Mouse (Mus musculus) adrenal gland, postnatal 4 days (tissue): ENCODE data around the gene Esrra. TPM values are rescaled to one million over a fixed set of nuclear protein-coding genes. Genes with fewer than 3 reads are reported as not detected.

Source experiments
- DNase-seq, 2 experiments: peaks; one replicate each; pipeline ENCODE4 v3.0.0; 2021 to 2022; ENCODE audit warnings: low spot score in 2 of 2, mixed read lengths in 2 of 2
- long read RNA-seq, 2 experiments: library from polyadenylated mRNA; stranded (forward); transcript quantifications; one replicate each; pipeline ENCODE4 v2.0.0; 2021
- total RNA-seq, 2 experiments: library from RNA; stranded (reverse); gene quantifications; 2 replicates each; pipeline ENCODE4 v1.2.3; 2021

The Esrra gene
- 10 to 100 TPM; 47.0 to 47.9 TPM for total RNA-seq
- long read RNA-seq, experiment 1, transcript Esrra-201 (7 exons, 2,242 nt) = major isoform, 6 of 74 reads
- long read RNA-seq, experiment 1, partial matches to known transcripts = 4 of 74 reads
- long read RNA-seq, experiment 1, other reads (novel, unspliced or antisense) = 63 of 74 reads
- long read RNA-seq, experiment 2, transcript Esrra-201 (7 exons, 2,242 nt) = major isoform, 45 of 99 reads
- long read RNA-seq, experiment 2, partial matches to known transcripts = 3 of 99 reads
- long read RNA-seq, experiment 2, other reads (novel, unspliced or antisense) = 50 of 99 reads

DNA sequence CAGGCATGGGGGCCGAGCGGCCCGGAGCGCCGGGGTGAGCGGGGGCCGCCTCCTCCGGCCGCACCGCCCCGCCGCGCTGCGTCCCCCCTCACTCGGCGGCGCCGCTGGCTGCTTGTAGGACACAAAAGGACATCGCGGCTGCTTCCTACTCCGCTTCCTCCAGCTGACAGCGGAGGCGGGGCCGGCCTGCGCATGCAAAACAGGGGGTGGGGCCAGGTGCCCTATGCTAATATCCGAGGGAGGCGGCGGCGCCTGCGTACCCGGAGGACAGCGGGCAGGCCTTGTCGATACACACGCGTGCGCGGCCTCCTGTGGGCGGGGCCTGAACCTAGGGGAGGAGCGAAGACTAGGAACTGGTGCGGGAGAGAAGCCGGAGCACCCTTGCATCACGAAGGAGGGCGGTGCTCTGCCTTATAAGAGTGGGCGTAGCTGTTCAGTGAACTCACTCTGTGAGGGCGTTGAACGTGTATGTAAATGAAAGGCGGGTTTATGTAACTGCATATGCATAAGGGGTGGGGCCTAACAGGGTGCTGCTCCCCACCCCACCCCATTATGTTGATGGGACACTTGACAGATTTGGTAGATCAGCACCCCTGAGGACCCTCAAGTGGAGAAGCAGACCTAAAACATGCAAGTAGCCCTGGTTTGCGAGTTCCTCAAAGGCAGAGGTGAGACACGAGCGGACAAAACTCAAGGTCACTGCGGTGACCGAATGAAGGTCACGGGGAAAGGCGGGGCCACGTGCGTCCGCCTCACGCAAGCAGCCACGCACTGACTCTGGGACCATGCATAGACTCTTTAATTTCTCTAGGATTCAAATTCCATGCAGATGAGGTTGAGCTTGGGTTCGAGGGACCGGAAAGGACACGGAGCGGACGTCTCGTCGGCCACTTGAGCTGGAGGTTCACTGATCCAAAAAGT is at the start of gene Esrra:
Esrra (minus strand) TSS at position 167 of the 921 bp plus-strand sequence.
- DNase-seq = peak; percentile 96 to 100

GRCm38 (mm10) chr19:6970460-6971085 is 49.0 kb upstream of the Esrra start:
- no peak for DNase-seq

DNA sequence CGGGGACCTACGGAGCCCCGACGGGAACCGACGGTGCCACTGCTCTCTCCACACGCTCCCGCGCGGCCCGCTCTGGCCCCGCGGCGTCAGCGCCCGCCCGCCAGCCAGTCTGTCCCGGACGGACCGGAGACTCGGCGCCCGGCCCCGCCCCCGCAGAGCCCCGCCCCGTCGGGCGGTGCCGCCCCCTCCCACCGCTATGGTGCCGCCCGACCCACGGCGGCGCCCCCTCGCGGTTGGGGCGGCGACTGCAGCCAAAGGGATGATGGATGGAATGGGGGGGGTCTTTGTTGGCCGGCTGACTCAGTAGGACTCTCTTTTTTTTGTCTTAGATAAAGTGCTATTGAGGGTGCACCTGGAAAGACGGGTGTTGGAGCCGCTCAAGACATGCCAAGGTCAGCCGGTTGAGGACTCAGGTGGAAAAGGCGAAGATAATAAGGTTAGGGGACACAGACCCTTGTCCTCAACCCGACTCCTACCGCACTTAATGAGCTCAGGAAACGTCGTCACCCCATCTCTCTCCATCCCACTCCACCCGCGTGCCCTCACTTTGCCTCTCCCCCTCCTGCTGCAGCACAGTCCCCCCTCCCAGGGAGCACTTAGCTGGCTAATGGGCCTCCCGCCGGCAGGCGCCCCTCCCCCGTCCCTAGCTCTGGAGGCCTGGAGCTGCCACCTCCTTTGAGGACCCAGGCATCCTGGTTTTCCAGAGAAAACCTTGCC is 48.2 kb upstream of the Esrra start:
- peak; percentile 66 to 73 for DNase-seq

- DNase-seq = no peak
Observed at GRCm38 (mm10) chr19:6969291-6969664, 47.7 kb upstream of the Esrra start.

DNA sequence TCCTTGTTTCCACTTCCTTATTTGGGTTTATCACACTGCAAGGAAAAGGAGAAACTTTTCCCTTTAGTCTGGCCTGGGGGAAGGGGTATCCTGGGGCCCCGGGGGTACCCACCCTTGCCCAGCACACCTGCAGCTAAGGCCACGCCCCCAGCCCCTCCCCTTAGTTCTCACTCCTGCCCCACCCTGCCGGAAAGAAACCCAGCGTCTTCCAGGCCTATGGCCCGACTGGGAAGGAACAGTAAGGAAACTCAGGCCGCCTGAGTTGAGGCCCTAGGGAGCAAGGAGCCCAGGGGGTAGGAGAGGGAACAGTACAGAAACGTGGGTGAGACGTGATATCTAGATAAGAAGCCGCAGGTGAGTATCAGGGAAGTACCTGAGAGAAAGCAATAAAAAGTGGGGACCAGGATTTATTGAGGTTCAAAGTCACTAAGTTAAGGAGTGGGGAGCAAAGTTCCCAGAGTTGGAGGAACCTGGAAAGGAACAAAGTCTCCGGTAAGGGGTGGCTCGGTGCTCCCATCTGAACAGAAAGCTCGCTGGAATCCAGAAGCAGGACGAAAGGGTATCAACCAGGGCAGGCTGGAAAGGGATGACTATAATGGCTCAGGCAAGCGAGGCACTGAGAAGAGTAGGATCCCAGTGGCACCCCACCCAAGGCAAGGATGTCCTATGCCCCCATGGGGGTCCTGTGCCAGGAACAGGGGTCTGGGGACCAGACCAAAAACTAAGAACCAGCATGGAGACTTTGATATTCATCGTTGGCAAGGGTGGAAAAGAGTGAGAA is 47.1 kb upstream of the Esrra start:
- no peak for DNase-seq

DNA sequence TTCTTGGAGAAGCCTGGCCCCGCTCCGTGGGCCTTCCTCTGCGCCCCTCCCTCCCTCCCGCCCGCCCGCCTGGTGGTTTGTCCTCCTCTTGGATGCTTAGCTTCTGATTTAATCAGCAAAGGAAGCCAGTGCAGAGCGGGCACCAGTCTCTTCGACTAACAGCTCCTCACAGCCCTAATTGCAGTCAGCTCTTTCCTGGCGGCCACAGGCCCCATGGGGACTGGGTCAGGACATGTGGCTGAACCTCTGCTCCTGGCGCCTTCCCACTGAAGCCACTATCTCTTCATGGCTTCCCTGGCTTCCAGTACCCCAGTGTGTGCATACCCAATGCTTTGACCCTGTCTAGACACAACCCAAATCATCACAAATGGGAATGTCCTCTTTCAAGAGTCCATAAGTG is 34.8 kb upstream of the Esrra start:
- DNase-seq = no peak

- no peak for DNase-seq
Observed at GRCm38 (mm10) chr19:6955424-6955823, 33.8 kb upstream of the Esrra start.

DNA sequence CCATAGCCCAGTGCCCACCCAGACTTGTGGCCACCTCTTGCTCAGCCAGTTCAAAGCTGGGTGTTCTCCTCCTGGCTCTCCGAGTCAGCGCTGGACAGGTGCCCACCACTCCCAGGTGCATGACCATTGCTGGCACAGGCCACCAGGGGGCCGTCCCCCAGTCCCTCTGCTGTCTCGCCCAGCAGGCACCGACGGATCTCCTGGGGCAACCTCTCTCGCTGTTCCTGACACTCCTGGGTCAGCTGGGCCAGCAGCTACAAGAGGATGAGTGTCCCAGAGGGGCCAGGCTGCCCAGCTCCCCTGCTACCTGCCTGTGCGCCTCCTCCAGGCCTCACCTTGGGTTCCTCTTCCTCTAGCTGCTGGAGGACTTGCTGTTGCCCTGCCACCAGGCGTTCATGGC is 32.4 kb upstream of the Esrra start:
- DNase-seq = no peak

- peak in 1 of 2 experiments; percentile 49 for DNase-seq
Observed at GRCm38 (mm10) chr19:6952712-6953037, 31.1 kb upstream of the Esrra start.

- peak; percentile 71 to 73 for DNase-seq
Observed at GRCm38 (mm10) chr19:6951994-6952711, 30.5 kb upstream of the Esrra start.

GRCm38 (mm10) chr19:6951381-6951968 is 29.9 kb upstream of the Esrra start:
- DNase-seq = peak; percentile 70 to 83

DNA sequence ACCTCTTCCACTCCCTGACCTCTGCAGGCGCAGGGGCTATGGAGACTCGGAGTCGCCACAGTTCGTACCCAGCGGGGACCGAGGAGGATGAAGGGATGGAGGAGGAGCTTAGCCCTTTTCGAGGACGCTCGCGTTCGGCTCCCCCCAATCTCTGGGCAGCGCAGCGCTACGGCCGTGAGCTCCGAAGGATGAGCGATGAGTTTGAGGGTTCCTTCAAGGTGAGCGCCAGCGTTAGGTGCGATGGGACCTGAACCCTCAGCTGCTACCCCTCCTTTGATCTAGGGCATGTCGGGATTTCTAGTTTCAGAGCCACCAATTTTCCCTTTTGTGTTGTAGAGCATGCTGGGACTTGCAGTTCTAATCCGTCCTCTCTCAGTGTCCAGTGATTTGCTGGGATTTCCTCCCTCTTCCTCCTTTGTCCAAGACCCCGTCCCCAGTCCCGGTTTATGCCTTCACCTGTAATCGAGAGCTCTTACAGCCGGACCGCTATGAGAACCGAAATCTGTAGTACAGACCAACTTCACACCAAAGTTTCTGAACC is 29.1 kb upstream of the Esrra start:
- DNase-seq = no peak

GRCm38 (mm10) chr19:6949951-6950350 is 28.3 kb upstream of the Esrra start:
- no peak for DNase-seq

GRCm38 (mm10) chr19:6949532-6949931 is 27.9 kb upstream of the Esrra start:
- DNase-seq = no peak

DNA sequence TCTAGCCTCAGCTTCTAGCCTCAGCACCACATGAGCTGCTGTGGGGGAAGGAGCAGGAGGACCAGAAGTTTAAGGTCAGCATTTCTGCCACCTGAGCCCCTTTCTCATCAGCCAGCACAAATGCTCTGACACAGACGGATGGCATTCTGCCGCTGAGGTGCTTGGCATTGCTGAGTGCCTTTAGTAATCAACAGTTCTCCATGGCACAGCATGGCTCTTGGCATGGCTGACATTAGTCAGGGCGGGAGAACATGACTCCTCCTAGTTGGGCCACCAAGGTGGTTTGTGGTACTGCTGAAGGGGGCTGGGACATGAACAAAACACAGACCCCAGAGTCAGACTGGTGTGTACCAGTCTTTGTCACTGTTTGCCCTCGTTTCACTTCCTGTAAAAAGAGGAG is 26.6 kb upstream of the Esrra start:
- DNase-seq = no peak

DNA sequence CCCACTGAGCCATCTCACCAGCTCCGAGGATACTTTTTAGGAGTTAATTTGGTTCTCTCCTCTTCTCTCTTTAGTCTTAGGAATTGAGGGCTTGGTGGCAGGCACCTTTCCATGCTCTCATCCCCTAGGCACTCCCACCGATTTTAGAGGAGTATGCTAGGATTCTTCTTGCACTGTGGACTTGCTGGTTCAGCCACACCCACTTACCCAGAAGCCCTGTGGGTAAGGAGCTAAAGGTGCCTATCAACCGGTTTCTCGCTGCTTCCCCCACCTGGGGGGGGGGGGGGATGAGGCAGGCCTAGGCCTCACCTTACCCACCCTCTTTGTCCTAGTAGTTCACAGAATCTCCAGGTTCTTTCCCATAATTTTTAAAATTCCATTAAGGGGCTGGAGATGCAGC is 26.1 kb upstream of the Esrra start:
- DNase-seq = no peak

DNA sequence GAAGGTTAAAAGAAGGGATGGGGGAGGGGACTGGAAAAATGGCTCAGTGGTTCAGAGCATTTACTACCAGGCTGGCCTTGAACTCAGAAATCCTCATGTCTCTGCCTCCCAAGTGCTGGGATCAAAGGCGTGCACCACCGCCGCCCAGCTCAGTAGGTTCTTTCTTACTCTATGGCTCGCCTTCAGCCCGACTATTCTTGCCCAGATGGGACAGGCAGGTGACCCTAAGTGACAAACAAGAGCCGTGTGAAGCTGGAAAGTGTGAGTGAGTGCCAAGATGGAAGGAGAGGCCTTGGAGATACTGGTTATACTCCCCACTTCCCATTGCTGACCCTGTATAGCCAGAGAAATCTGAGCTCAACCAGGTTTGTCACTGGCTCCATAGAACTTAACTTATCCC is 22.1 kb upstream of the Esrra start:
- DNase-seq = no peak

DNA sequence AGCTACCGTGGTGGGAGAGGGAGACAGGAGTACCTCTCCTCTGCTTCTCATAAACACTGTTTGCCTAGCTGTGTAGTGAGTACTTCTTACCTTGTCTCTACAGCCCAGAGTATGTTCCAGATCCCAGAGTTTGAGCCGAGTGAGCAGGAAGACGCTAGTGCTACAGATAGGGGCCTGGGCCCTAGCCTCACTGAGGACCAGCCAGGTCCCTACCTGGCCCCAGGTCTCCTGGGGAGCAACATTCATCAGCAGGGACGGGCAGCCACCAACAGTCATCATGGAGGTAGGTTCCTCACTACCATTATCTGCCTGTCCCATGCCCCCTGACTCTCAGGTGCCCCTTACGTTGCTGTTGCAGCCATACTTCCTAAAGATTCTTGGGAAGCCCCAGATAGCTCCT is 21.2 kb upstream of the Esrra start:
- no peak for DNase-seq

DNA sequence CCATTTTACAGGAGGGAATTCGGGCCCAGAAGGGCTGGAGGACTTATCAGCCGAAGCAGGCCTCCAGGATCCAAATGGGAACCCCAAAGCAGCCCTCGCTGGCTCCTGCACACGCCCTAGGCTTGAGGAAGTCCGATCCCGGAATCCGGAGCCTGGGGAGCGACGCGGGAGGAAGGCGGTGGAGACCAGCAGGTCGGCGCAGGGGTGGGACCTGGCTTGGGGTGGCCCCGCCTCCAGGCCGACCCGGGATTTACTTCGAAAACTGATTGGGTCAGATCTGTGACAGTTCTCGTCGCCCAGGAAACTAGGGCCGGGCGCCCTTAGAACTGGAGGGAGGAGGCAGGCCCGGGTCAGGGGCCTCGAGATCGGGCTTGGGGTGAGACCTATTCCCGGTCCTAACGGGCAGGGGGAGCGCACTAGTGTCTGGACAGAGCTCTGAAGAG is 20.7 kb upstream of the Esrra start, which contains the start of gene Gpr137:
Gpr137 (minus strand) TSS at position 232 of the 443 bp plus-strand sequence.
- peak; percentile 80 to 94 for DNase-seq
